Mouse (Mus musculus): ENCODE measurements at regions not wholly inside any gene's neighbourhood (a gene's known extent, or its start where the extent isn't known, plus 50 kb on each side); places are given as distances from the start of the nearest gene placed in this dataset.

DNA sequence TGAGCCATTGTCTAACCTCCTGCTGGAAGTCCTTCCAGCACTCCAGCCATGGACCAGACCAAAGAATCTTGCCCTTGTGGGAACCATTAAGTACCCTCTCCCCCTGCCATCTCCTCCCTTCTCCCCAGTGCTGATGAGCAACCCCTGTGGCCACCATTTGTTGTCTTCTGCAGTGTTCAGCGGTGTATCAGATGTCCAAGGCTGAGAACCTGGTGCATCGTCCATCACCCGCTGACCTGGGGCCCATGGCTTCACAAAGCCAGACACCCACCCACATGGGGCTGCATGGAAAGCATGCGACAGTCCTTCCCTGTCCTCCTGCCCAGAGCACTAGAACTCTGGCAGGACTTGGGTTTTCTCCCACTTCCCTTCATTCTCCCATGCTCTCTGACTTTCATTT, 1596.7 kb downstream of the D3Ertd751e start:
- ChIA-PET CTCF (no interaction called here), POLR2A (no interaction called here)

DNA sequence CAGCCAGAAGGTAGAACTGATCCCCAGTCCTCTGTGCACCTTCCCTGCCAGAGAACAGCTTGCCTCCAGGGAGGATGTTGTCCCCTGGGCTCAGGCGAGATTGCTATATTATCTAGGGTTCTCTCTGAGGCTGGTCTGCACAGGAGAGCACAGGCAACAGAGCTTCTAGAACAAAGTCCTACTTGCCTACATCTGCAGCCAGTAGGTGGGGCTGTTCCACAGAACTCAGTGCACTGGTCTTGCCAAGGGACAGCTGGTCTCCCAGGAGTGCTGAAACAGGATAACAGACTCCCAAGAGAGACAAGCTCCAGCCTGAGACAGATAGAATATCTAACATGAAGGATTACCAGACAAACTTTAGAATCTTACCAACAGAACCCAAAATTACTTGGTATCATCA, 1600.5 kb downstream of the D3Ertd751e start:
- CTCF ChIA-PET = no interaction called here
- POLR2A ChIA-PET = no interaction called here

DNA sequence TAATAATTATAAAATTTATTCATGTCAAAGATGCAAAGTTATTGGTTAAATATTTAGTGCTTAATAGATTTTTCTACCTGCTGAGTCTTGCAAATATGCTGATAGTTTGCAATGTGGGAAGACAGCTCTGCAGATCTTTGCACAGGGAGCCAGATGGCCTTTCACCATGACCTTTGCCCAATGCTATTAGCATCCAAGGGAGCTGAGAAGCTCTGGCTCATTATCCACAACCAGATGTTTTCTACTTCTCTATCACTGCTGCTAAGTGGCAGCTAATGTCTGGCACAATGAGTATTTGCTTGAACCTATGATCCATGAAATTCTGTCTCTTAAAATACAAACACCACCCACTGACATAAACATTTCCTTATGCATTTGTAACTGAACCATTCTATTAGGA, 1610.4 kb downstream of the D3Ertd751e start:
- CTCF ChIA-PET = no interaction called here
- POLR2A ChIA-PET = no interaction called here

DNA sequence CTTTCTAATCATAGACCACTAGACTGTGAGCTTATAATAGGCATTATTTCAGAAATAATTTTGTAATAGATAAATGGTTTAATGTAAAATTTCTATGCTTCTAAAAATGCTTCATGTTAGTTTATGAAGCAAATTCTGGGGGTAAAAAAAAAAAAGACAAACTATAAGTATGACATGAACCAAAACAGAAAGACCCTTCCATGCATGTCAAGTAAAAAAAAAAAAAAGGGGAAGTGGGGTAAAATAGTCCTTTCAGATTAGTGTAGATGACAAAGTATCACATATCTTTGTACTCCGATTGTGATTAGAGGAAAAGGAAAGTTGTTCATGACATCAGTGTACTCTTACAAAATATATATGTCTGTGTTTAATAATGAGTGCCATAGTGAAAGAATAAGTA, 1616.1 kb downstream of the D3Ertd751e start:
- ChIA-PET CTCF (no interaction called here), POLR2A (no interaction called here)

DNA sequence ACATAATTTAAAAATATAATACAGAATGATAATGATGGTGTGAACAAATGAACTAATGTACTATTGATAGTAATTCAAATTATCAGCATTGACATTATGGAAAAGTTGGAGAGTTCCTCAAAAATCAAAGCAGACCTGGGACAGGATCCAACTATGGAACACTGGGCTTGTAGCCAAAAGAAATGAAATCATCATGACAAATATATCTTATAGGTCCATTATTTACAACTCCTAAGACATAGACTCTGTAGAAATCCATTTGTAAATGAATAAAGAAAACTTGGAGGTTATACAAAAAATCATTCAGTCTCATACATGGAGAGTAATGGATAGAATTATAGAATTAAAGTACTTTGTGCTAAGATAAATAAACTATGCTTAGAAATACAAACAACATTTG, 1657.5 kb downstream of the D3Ertd751e start:
- CTCF ChIA-PET = no interaction called here
- POLR2A ChIA-PET = no interaction called here

DNA sequence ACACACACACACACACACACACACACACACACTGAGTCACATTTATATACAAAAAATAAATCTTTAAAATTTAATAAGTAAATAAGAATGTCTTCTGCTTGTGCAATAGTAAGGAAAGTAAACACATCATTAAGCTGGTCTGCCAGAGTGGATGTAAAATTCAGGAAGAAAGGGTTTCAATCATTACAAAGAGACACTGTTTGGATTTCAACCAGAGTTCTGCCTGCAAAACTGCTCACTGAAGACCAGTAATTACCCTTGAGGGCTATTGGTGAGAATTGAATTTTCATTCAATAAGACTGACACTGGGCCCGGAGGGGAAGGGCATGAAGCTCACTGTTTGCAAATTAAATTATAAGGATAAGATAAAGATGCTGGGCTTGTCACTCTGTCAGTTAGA, 1682.5 kb downstream of the D3Ertd751e start:
- ChIA-PET CTCF (no interaction called here), POLR2A (no interaction called here)

DNA sequence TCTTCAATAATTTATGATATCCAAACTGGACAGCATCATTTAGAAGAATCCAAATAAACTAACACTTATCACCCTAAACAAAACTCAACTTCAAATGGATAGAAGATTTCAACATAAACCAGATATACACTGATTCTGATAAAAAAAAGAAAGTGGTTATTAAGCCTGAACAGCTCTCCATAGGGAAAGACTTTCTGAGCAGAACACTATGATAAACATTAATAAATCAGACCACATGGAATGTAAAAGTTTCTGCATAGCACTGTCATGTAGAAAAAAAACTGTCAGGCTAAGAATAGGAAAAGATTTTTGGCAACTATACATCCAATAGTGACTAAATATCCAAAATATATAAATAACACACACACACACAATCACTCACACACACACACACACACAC, 1684.3 kb downstream of the D3Ertd751e start:
- POLR2A ChIA-PET = no interaction called here
- CTCF ChIA-PET = no interaction called here

DNA sequence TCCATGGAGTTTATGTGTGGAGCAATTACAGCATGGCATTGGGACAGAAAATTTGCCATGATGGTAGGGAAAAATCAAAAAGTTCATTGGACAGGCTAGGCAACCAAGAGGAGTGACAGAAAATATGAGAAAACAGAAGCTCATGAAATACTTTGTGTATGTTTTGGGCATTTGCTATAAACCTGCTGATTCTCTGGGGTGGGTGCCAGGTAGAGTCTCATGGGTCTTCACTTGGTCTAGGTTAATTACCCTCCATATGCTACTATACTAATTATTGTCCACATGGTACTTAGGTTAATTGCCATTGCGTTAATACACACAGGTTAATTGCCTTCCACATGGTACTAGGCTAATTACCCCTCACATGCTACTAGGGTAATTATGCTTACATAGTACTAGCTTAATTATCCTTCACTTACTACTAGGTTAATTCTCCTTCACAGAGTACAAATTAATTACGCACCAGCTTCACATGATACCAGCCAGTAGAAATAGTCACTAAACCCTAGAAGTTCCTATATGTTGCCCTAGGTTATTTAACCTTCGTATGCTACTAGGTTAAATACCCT, 1719.2 kb downstream of the D3Ertd751e start:
- ChIA-PET CTCF (no interaction called here), POLR2A (interaction anchor here in 1 of 4 experiments (0.7 kb wide), 1 partner anchor 644 kb away, joined by 4 read pairs; no protein-coding TSS in a partner anchor)
